Mouse (Mus musculus) heart, embryonic 14.5 days (tissue): Measurements from ENCODE around the gene Cdk12. TPM values are rescaled to one million over a fixed set of nuclear protein-coding genes. Genes with fewer than 3 reads are reported as not detected.
"Not testable (repeated sequence)": the region's sequence is repeated elsewhere in the genome, so short reads cannot be mapped to it uniquely, and the experiment has no call there.

Source experiments
- ATAC-seq: fragments of 200-750 bp; cut with Nextera tagmentation; 2 replicates; pipeline ENCODE4 v1.8.0; 2017; ENCODE audit warnings: low read depth, moderate TSS enrichment; ENCODE audit not compliant: insufficient number of reproducible peaks, insufficient read depth, low FRiP score
- H3K27ac ChIP-seq, 2 experiments: fragments of 200-500 bp in 1 of 2; fragments of 300-500 bp in 1 of 2; sonication (generic) in 1 of 2; replicated peaks in 1 of 2; 2 replicates each; pipeline ENCODE4 v1.5.1; 2012 to 2014; ENCODE audit warnings: low read depth in 2 of 2, low read length in 2 of 2, control low read depth in 1 of 2, mild to moderate bottlenecking in 1 of 2, mixed read lengths in 1 of 2; ENCODE audit not compliant: control insufficient read depth in 1 of 2, insufficient read depth in 1 of 2
- H3K27me3 ChIP-seq: fragments of 300-500 bp; sonication (generic); 2 replicates; pipeline ENCODE4 v1.6.1; 2014; ENCODE audit warnings: mild to moderate bottlenecking, low read length, control low read depth; ENCODE audit not compliant: control insufficient read depth, insufficient read depth
- H3K36me3 ChIP-seq: fragments of 300-500 bp; sonication (generic); 2 replicates; pipeline ENCODE4 v1.6.1; 2014; ENCODE audit warnings: mild to moderate bottlenecking, control low read depth, low read length, mixed read lengths; ENCODE audit not compliant: control insufficient read depth, insufficient read depth
- H3K4me1 ChIP-seq, 2 experiments: fragments of 200-500 bp in 1 of 2; fragments of 300-500 bp in 1 of 2; sonication (generic) in 1 of 2; 2 replicates each; pipeline ENCODE4 v1.6.1; 2012 to 2014; ENCODE audit warnings: low read length in 2 of 2, control low read depth in 1 of 2, mixed read lengths in 1 of 2; ENCODE audit not compliant: control insufficient read depth in 2 of 2, insufficient read depth in 2 of 2
- H3K4me2 ChIP-seq: fragments of 300-500 bp; sonication (generic); 2 replicates; pipeline ENCODE4 v1.6.1; 2014; ENCODE audit warnings: mild to moderate bottlenecking, low read length
- H3K4me3 ChIP-seq, 2 experiments: fragments of 200-500 bp in 1 of 2; fragments of 300-500 bp in 1 of 2; sonication (generic) in 1 of 2; 2 replicates each; pipeline ENCODE4 v1.5.1; 2012 to 2014; ENCODE audit warnings: low read length in 2 of 2, mild to moderate bottlenecking in 2 of 2, control low read depth in 1 of 2, low read depth in 1 of 2, moderate library complexity in 1 of 2; ENCODE audit not compliant: control insufficient read depth in 1 of 2, insufficient read depth in 1 of 2
- H3K9ac ChIP-seq: fragments of 300-500 bp; sonication (generic); 2 replicates; pipeline ENCODE4 v1.6.1; 2014; ENCODE audit warnings: mild to moderate bottlenecking, low read length
- H3K9me3 ChIP-seq: fragments of 300-500 bp; sonication (generic); 2 replicates; pipeline ENCODE4 v1.6.1; 2016; ENCODE audit warnings: low read length, control low read depth; ENCODE audit not compliant: control insufficient read depth
- WGBS: fragments of 180-500 bp; shearing (Covaris S2); extraction: QIAGEN DNeasy Blood & Tissue Kit; methylation state at CpG from one replicate; pipeline ENCODE4 v1.1.7; 2014; 5-methylcytosine and 5-hydroxymethylcytosine counted together
- polyA plus RNA-seq: library from polyadenylated mRNA; unstranded; fragments of >200 nt; fragmentation: Nextera tagmentation; extraction: Ambion mirVana; gene quantifications from 2 replicates; pipeline ENCODE4 v1.2.1, GENCODE M21; 2014

Cdk12 gene
- 9.8 and 9.9 TPM in 2 replicates for polyA plus RNA-seq

DNA sequence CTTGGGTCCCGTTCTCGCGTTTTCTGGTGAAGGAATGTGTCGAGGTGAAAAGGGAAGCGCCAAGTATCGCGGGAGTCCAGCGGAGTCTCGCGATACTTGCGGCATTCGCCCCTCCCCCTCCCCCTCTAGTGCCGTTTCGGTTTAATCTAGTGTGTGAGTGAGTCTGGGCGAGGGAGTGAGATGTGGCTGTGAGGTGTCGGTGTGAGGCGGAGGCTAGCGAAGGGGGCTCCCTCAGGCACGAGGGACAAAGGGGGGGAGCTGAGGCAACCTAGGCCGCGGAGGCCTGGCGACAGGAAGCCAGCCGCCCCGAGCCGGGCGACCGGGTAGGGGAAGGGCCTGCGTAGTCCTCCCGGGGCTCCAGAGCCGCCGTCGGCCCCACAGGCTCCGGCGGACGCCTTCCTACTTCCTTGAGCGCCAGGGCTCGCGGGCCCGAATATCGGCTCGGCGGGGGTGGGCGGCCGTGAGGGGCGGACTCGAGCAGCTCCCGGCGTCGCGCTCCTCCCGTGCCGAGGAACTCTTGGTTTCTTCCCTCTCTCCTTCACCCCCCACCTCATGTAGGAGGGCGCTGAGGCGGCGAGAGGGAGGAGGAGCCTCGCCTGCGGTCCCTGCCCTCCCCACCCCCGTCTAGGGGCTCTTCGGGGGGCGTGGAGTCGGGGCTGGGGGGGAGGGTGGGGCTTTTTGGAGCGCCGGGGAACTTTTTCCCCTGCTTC lies at the start of gene Cdk12:
TSS of gene Cdk12 (plus strand) at position 419 of the 710 bp plus-strand sequence.
- Histone ChIP-seq H3K4me1 (peaks cover 0 to 6% of the 10 kb centered on the region in 2 experiments; a peak in 1 of 4 replicates), H3K9ac (peak within 1 kb of the TSS; percentile 100), H3K4me3 (peak within 1 kb of the TSS; percentile 92 to 95), H3K36me3 (peaks cover 16% of the 10 kb centered on the region), H3K9me3 (no peaks in the 10 kb centered on the region), H3K27ac (peak within 1 kb of the TSS; percentile 100), H3K4me2 (peak within 1 kb of the TSS; percentile 84), H3K27me3 (no peaks in the 10 kb centered on the region)
- WGBS = under 1% methylated on average over 53 of the region's 63 CpGs
- ATAC-seq = peak; percentile 88

DNA sequence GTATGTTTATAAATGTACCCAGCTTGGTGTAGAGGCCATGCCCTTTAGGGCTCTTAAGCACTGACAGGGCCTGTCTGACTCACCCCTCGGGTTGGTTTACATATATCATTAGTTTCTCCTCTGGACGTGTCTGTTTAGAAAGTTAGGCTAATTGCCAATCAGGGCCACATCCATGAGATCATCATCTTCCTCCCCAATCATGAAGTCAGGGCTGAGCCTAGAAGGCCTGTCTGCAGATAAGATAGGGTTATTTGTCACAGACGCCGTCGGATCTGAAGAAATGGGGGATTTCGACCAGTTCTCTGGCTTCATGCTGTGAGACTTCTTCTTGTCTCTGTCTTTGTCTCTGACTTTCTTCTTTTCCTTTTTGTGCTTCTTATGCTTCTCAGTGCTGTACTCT lies 47.8 kb upstream of the Cdk12 start:
- 61% methylated on average over 6 of the region's 6 CpGs for WGBS
- H3K36me3 ChIP-seq = peaks cover 61% of the 10 kb centered on the region
- no peak overlapping the region for H3K4me3 ChIP-seq
- H3K9me3 ChIP-seq = no peaks in the 10 kb centered on the region
- H3K4me2 ChIP-seq = no peak overlapping the region
- ATAC-seq = no peak
- no peaks in the 10 kb centered on the region for H3K4me1 ChIP-seq
- H3K27me3 ChIP-seq = no peaks in the 10 kb centered on the region
- H3K27ac ChIP-seq = no peak overlapping the region
- no peak overlapping the region for H3K9ac ChIP-seq

DNA sequence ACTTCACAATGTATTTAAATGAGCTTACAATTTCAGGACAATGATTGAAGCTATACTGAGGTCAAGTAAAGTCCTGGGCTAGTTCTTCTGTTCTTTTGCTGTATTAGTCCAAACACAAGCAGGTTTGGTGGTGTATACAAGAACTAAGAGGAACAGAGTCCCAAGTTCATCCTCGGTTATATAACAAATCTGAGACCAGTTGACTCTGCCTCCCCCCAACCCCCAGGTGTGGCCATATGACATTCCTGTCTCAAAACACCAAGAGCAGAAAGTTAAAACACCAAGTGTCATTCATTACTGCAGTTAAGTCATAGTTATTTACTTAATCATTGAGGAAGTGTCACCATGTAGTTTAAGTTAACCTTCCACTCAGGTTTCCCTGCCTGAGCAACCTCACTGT lies 34.5 kb upstream of the Cdk12 start:
- H3K9ac ChIP-seq = no peak overlapping the region
- H3K4me3 ChIP-seq = no peak overlapping the region
- H3K27me3 ChIP-seq = no peaks in the 10 kb centered on the region
- H3K27ac ChIP-seq = no peak overlapping the region
- no peak for ATAC-seq
- H3K4me2 ChIP-seq = no peak overlapping the region
- 89% methylated on average over 1 of the region's 1 CpGs for WGBS
- no peaks in the 10 kb centered on the region for H3K4me1 ChIP-seq
- peaks cover 97% of the 10 kb centered on the region for H3K36me3 ChIP-seq
- H3K9me3 ChIP-seq = no peaks in the 10 kb centered on the region

DNA sequence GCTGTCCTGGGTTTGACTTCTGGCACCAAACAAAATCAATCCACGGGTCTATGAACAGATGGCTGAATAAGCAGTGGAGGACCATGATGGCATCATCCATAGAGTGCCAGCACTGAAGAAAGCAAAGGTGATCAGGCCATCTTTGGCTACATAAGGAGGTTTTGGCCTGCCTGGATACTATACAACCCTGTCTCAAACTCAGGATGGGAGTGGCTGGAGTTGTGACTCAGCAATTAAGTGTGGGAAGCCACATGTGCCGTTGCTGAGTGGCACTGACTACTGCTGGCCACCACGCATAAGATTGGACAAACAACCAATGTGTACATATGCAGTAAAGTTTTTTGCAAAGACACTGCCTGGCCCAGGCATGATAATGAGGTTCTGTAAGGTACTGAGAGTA lies 20.7 kb upstream of the Cdk12 start:
- whole genome bisulfite sequencing = 92% methylated on average over 3 of the region's 3 CpGs
- H3K4me2 ChIP-seq = not testable (repeated sequence)

DNA sequence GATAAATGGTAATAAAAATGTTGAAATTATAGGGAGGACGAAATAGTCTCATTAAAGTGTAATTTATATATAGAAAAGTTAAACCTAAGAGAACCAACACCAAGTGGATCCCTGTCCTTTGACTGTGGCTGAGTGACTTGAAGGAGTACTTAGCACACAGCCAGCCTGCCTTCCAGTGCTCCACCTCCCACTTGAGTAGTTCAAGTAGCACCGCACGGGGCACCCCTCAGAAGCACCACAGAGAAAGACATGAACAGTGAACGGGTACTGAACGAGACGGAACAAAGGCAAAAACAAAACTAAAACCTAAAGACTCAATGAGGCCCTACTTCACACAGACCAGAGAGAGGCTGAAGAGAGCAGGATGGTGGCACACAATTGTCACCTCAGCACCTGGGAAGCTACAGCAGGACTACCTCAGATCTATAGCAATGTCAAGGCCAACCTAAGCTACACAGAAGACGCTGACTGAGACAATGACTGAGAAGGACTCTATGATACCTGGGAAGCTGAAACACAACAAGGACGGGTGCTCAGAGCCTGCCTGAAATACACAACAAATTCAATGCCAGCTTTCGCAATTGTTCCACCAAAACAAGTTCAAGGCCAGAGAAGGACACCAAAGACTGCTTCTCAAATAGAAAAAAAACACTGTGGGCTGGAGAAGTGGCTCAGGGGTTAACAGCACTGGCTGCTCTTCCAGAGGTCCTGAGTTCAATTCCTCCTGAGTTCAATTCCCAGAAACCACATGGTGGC lies 15.0 kb upstream of the Cdk12 start:
- Histone ChIP-seq H3K27me3 (no peaks in the 10 kb centered on the region), H3K9ac (no peak overlapping the region), H3K4me1 (peaks cover 6 to 14% of the 10 kb centered on the region in 2 experiments; a peak in 3 of 4 replicates), H3K4me2 (no peak overlapping the region), H3K36me3 (peaks cover 73% of the 10 kb centered on the region), H3K9me3 (no peaks in the 10 kb centered on the region), H3K27ac (no peak overlapping the region), H3K4me3 (no peak overlapping the region)
- ATAC-seq = no peak
- 89% methylated on average over 9 of the region's 9 CpGs for WGBS

More for the DNA sequence above, 20.7 kb upstream of the Cdk12 start:
- H3K36me3 ChIP-seq = peaks cover 91% of the 10 kb centered on the region
- not testable (repeated sequence) for ATAC-seq, H3K9ac ChIP-seq, H3K9me3 ChIP-seq, H3K4me3 ChIP-seq, H3K27me3 ChIP-seq, H3K27ac ChIP-seq, H3K4me1 ChIP-seq

DNA sequence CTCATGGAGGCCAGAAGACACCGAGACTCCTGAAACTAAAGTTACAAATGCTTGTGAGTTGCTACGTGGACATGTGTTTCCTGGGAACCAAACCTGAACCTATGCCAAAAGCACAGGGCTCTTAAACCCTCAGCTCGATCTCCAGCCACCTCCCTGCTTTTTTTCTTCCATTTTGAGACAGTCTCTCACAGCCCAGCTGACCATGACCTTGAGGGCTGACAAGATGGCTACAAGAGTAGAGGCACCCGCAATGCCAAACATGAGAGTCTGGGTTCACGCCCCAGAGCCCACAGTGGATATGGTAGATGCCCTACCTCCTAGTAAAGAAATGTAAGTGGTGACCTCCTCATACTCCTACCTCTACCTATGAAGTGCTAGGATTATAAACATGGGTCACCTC lies 12.0 kb upstream of the Cdk12 start:
- 0 out of 4 replicates have a peak overlapping the region, but pooled peaks of 1 of the 2 experiments have one; percentile 28 for H3K27ac ChIP-seq

DNA sequence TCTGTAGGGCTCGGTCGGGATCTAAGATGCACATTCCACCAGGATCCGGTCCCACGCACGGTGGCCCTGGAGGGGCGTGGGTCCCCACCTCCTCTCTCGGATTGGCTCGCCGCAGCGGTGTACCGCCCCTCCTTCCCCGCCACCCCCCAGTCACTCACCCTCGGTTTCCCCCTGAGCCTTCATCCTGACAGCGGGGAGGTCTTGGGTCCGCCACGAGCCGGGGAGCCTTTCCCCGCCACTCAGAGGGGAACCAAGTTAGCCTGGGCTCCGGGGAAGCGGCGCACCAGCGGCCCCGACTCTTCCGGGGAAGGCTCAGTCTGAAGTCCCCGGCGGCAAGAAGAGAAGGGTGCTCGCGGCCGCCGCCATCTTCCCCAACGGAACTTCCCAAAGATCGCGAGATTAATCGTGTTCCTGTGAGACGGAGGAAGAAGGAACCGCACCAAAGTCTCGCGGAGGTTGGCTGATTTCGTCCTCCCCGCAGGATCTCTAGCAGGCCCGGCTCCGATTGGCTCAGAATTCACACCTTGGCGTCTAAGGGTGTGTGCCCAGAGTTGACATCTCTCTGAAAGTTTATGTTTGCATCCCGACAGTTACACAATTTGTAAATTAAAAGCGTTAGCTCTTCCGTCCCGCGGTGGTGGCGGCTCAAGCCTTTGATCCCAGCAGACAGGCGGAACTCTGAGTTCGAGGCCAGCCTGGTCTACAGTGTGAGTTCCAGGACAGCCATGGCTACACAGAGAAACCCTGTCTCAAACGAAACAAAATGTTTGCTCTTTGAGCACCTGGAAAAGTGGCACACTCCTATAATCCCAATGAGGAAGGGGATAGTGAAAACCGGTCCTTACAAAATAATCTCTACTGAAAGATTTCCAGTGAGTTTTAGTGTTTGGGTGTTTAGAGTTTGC lies 9.7 kb upstream of the Cdk12 start, which contains the start of gene Med1:
TSS of gene Med1 (minus strand) at position 393 of the 905 bp plus-strand sequence.
- Histone ChIP-seq H3K4me2 (peak within 1 kb of the TSS; percentile 81), H3K27ac (peak within 1 kb of the TSS; percentile 92), H3K9me3 (no peaks in the 10 kb centered on the region), H3K4me1 (peaks cover 8 to 19% of the 10 kb centered on the region in 2 experiments; a peak in 3 of 4 replicates), H3K9ac (peak within 1 kb of the TSS; percentile 91), H3K4me3 (peak within 1 kb of the TSS; percentile 90 to 96), H3K36me3 (peaks cover 25% of the 10 kb centered on the region), H3K27me3 (no peaks in the 10 kb centered on the region)
- WGBS = under 1% methylated on average over 53 of the region's 53 CpGs
- ATAC-seq = peak; percentile 88

More for the DNA sequence above, 12.0 kb upstream of the Cdk12 start:
- Histone ChIP-seq H3K27me3 (no peaks in the 10 kb centered on the region), H3K4me3 (no peak overlapping the region), H3K9ac (no peak overlapping the region), H3K4me2 (no peak overlapping the region), H3K9me3 (no peaks in the 10 kb centered on the region), H3K36me3 (peaks cover 46% of the 10 kb centered on the region), H3K4me1 (peaks cover 8 to 19% of the 10 kb centered on the region in 2 experiments; a peak in 3 of 4 replicates)
- 64% methylated on average over 5 of the region's 5 CpGs for WGBS
- ATAC-seq = no peak
